Mouse (Mus musculus) embryonic fibroblast, embryonic 13.5 days (primary cell): ENCODE measurements around the gene Mroh3. TPM values are rescaled to one million over a fixed set of nuclear protein-coding genes. Genes with fewer than 3 reads are reported as not detected.
A peak's percentile ranks its signal among the peaks of the same experiment; 100 is the strongest.

Source experiments
- H3K27ac ChIP-seq: 2 replicates; pipeline ENCODE4 v1.5.1; 2012; ENCODE audit warnings: low read length, control low read depth, inconsistent platforms; ENCODE audit not compliant: insufficient read depth
- H3K4me1 ChIP-seq: 2 replicates; pipeline ENCODE4 v1.6.1; 2011; ENCODE audit warnings: low read length; ENCODE audit not compliant: control insufficient read depth, insufficient read depth
- H3K4me3 ChIP-seq: 2 replicates; pipeline ENCODE4 v1.5.1; 2011; ENCODE audit warnings: mild to moderate bottlenecking, control low read depth, low read length; ENCODE audit not compliant: insufficient read depth
- CTCF ChIP-seq: IDR thresholded peaks from 2 replicates; pipeline ENCODE4 v1.5.1; 2011; ENCODE audit warnings: mild to moderate bottlenecking, control low read depth, low read length, moderate library complexity, borderline replicate concordance; ENCODE audit not compliant: insufficient read depth
- POLR2A ChIP-seq: IDR thresholded peaks from 2 replicates; pipeline ENCODE4 v1.6.1; 2011; ENCODE audit warnings: low read depth, mild to moderate bottlenecking, control low read depth, low read length, moderate library complexity
- polyA plus RNA-seq: library from polyadenylated mRNA; stranded (reverse); fragments of >200 nt; gene quantifications from 2 replicates; pipeline ENCODE4 v1.2.4, GENCODE M21; 2011; ENCODE audit warnings: low read depth; ENCODE audit not compliant: missing spikeins, insufficient read length

The Mroh3 gene
- polyA plus RNA-seq, 1 experiment, result 1.2 TPM

- peak overlapping the region; percentile 80 for H3K27ac ChIP-seq
- H3K4me3 ChIP-seq, result peak overlapping the region; percentile 51
- H3K4me1 ChIP-seq, result peaks cover 21% of the 10 kb centered on the region
- peak; percentile 82 for TF ChIP-seq POLR2A
- TF ChIP-seq CTCF, result no peak
Observed at GRCm38 (mm10) chr1:136139990-136140640, 72.5 kb downstream of the Mroh3 start.

- H3K27ac ChIP-seq, result no peak overlapping the region
- peaks cover 22% of the 10 kb centered on the region for H3K4me1 ChIP-seq
- H3K4me3 ChIP-seq, result no peak overlapping the region
- TF ChIP-seq POLR2A (no peak), CTCF (no peak)
Observed at GRCm38 (mm10) chr1:136138191-136138830, 74.3 kb downstream of the Mroh3 start.

- Histone ChIP-seq H3K4me1 (peaks cover 22% of the 10 kb centered on the region), H3K4me3 (no peak overlapping the region), H3K27ac (peak overlapping the region; percentile 35)
- TF ChIP-seq POLR2A, result no peak
- no peak for TF ChIP-seq CTCF
Observed at GRCm38 (mm10) chr1:136137575-136137974, 75.1 kb downstream of the Mroh3 start.

- TF ChIP-seq POLR2A, result no peak
- TF ChIP-seq CTCF, result no peak
- Histone ChIP-seq H3K27ac (peak overlapping the region; percentile 35), H3K4me1 (peaks cover 22% of the 10 kb centered on the region), H3K4me3 (no peak overlapping the region)
Observed at GRCm38 (mm10) chr1:136137071-136137531, 75.5 kb downstream of the Mroh3 start.

- Histone ChIP-seq H3K4me1 (peaks cover 22% of the 10 kb centered on the region), H3K4me3 (no peak overlapping the region), H3K27ac (peak overlapping the region; percentile 35)
- TF ChIP-seq POLR2A, result no peak
- no peak for TF ChIP-seq CTCF
Observed at GRCm38 (mm10) chr1:136136547-136136946, 76.1 kb downstream of the Mroh3 start.

GRCm38 (mm10) chr1:136135777-136136444, 76.7 kb downstream of the Mroh3 start:
- H3K4me3 ChIP-seq, result no peak overlapping the region
- H3K4me1 ChIP-seq, result peaks cover 22% of the 10 kb centered on the region
- H3K27ac ChIP-seq, result peak overlapping the region; percentile 35
- no peak for TF ChIP-seq CTCF
- no peak for TF ChIP-seq POLR2A

GRCm38 (mm10) chr1:136135046-136135445, 77.6 kb downstream of the Mroh3 start:
- peaks cover 22% of the 10 kb centered on the region for H3K4me1 ChIP-seq
- H3K4me3 ChIP-seq, result no peak overlapping the region
- no peak for TF ChIP-seq CTCF
- TF ChIP-seq POLR2A, result no peak
- no peak overlapping the region for H3K27ac ChIP-seq

GRCm38 (mm10) chr1:136134547-136134946, 78.1 kb downstream of the Mroh3 start:
- TF ChIP-seq CTCF (no peak), POLR2A (no peak)
- Histone ChIP-seq H3K27ac (no peak overlapping the region), H3K4me3 (no peak overlapping the region), H3K4me1 (peaks cover 23% of the 10 kb centered on the region)

- H3K4me3 ChIP-seq, result no peak overlapping the region; the same call in 1 of the 2 replicates
- no peak overlapping the region for H3K27ac ChIP-seq
- peaks cover 31% of the 10 kb centered on the region for H3K4me1 ChIP-seq
- TF ChIP-seq POLR2A, result no peak
- no peak for TF ChIP-seq CTCF
Observed at GRCm38 (mm10) chr1:136133570-136134240, 78.9 kb downstream of the Mroh3 start.
